Mouse (Mus musculus) testis, adult 2 months (tissue): ENCODE results near the gene Kcnh6.

Experiments used
- CTCF ChIP-seq: fragments of 200-500 bp; IDR thresholded peaks from 2 replicates; pipeline ENCODE4 v1.5.1; 2012; ENCODE audit warnings: low read depth, mild to moderate bottlenecking, inconsistent platforms, low read length, moderate library complexity; ENCODE audit not compliant: control insufficient read depth, insufficient read depth, insufficient replicate concordance
- POLR2A ChIP-seq: fragments of 200-500 bp; IDR thresholded peaks from 2 replicates; pipeline ENCODE4 v1.6.1; 2012; ENCODE audit warnings: low read depth, mild to moderate bottlenecking, inconsistent platforms, low read length, moderate library complexity; ENCODE audit not compliant: control insufficient read depth

GRCm38 (mm10) chr11:106065923-106066571 lies 58.1 kb downstream of the Kcnh6 start, which contains the start of gene Taco1:
- TF ChIP-seq POLR2A (peak; percentile 59; the same call in 1 of the 2 replicates), CTCF (0 out of 2 replicates have a peak, but pooled peaks have one; percentile 10)
